Mouse (Mus musculus): ENCODE data around the gene Yjefn3.
A peak's percentile ranks its signal among the peaks of the same experiment; 100 is the strongest.

Gene Yjefn3

GRCm38 (mm10) chr8:69880841-69881240 lies 21.7 kb downstream of the Yjefn3 start:
- DNase-seq (ENCODE audit: low spot score), result no peak

GRCm38 (mm10) chr8:69879678-69880077 lies 22.8 kb downstream of the Yjefn3 start:
- DNase-seq (ENCODE audit: low spot score), result no peak

GRCm38 (mm10) chr8:69877992-69878391 lies 24.5 kb downstream of the Yjefn3 start:
- no peak for DNase-seq (ENCODE audit: low spot score)

GRCm38 (mm10) chr8:69877396-69877795 lies 25.1 kb downstream of the Yjefn3 start:
- DNase-seq (ENCODE audit: low spot score), result no peak

DNA sequence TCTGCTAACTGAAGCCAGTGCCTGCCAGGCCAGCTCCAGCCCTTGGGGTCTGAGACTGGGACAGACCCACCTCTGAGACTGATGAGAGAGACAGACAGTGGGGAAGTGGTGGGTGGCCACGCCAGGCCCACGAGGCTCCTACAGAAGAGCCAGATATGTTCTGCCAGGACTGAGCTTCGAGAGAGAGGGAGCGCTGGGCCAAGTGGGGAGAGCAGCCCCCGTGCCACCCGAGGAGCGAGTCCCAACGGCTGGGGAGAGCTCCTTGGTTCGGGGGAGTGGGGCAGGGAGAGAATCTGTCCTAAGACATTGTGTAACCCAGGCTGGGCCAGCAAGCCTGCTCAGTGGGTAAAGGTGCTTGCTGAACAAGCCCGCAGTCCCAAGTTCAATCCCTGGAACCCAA lies 25.5 kb downstream of the Yjefn3 start:
- DNase-seq (ENCODE audit: low spot score), result no peak

DNA sequence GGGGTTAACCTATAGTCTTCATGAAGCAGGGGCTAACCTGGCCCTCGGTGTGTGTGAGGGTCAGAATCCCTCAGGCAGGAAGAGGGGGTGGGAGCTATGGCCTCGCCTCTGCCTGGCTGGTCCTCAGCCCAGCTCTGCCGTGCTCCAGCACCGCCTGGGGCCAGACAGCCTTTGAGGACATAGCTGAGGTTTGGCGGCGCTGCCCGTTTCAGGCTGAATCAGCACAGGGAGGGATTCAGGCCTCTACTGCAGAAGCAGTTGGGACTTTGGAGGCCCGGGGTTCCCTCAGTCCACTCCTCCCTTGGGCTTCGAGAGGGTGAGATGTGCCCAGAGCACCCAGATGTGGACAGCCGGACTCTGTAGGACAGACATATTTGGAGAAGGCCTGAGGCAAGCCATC lies 26.4 kb downstream of the Yjefn3 start:
- no peak for DNase-seq (ENCODE audit: low spot score)

DNA sequence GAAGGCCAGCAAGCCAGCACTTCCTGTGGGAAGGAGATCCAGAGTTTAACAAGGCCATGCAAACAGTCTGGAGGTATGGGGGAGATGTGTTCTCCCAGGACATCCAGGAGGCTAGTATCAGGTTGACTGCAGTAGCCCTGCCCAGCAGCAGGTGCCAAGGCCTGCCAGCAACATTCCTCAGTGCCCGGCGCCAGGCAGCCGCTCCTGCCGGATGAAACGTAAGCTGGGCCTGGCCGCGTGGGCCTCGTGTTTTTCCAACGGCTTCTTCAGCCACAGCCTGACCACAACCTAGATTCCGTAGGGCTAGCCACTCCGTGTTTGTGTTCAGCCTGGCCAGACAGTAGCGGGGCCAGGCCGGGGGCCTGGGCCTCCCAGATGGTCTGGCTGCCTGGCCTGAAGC lies 27.9 kb downstream of the Yjefn3 start:
- no peak for DNase-seq (ENCODE audit: low spot score)

GRCm38 (mm10) chr8:69874155-69874554 lies 28.4 kb downstream of the Yjefn3 start:
- DNase-seq (ENCODE audit: low spot score), result peak; percentile 58

- no peak for DNase-seq (ENCODE audit: low spot score)
Observed at GRCm38 (mm10) chr8:69870907-69871306, 31.6 kb downstream of the Yjefn3 start.

DNA sequence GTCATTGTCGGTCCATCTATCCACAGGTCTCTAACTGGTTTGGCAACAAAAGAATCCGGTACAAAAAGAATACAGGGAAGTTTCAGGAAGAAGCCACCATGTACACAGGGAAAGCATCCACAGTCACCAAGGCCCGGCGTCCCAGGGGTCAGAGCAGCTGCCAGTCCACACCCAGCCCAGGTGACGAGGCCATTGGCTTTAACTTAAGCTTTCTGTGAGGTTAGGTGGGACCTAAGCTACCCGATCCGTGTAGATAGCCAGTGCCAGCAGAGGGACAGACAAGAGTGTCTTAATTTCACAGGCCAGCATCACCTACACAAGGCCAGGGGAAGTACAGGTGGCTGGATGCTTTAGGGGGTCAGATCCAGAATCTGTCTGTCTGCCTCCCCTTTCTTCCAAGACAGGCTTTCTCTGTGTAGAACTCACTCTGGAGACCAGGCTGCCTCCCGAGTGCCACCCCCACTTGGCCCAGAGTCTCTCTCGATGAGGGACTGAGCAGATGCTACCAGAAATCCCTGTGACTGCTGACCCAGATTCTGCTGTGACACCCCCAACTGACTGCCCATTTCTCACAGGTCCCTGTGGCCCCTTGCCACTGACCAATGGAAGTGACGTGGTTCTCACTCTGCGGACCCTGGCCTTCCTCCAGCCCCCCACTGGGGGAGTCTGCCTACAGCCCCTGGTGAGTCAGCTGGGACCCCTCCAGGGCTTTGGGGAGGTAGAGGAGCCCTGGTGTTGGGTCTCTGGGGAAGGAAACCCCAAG lies 32.3 kb downstream of the Yjefn3 start:
- no peak for DNase-seq (ENCODE audit: low spot score)

- DNase-seq (ENCODE audit: low spot score), result no peak
Observed at GRCm38 (mm10) chr8:69867696-69868326, 34.7 kb downstream of the Yjefn3 start.

DNA sequence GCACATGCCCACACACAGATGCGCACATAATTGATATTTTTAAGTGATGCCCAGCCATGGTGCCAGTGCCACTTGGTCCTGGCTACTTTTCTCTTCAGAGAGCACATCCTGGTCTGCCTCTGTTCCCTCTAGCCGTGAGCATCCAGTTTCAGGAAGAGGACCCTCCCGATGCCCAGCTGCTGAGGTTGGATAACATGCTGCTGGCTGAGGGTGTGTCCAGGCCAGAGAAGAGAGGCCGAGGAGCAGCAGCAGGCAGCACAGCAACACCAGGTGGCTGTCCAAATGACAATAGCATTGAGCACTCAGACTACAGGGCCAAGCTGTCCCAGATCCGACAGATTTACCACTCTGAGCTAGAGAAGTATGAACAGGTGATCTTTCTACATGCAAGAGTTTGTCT lies 38.3 kb downstream of the Yjefn3 start:
- DNase-seq (ENCODE audit: low spot score), result no peak

DNA sequence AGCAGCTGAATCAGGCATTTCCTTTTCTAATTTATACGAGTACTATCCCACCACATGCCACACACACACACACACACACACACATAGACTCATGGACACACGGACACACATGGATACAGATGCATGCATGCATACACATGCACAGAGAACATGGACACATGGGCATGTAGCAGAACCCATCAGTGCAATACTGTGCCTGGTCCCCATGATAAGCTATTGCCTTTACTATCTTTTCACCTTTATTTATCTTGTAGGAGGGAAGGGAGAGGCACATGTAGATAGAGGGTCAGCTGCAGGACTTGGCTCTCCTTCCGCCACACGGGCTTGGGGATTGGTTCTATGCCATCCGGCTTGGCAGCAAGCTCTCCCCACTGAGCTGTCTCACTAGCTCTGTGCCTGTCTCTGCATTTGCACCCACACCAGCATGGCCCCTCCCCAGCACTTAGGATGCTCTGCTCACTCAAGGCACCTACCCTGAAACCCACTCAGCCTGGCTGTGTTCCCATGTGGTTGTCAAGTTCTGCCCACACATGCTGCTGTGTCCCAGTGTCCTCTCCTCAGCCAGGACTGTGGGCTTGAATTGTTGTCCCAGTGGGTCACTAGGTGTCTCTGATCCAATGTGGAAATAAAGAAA lies 39.0 kb downstream of the Yjefn3 start:
- no peak for DNase-seq (ENCODE audit: low spot score)

- DNase-seq (ENCODE audit: low spot score), result no peak
Observed at GRCm38 (mm10) chr8:69861251-69861650, 41.3 kb downstream of the Yjefn3 start.

DNA sequence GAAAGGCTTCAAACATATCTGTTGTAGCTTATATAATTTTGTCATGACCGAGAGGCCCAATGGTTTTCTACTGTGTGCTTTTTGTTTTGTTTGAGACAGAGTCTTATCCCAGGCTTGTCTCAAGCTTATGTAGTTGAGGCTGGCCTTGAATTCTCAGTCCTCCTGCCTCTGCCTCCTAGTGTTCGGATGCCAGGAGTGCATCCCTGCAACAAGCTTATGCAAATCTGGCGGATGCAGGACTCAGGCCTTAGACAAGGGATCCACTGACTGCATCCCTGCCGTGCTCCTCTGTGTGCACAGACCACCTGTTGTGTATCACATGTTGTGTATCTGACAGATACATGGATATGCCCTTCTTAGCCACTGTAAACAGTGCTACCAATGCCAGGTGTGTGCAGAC lies 41.7 kb downstream of the Yjefn3 start:
- no peak for DNase-seq (ENCODE audit: low spot score)

GRCm38 (mm10) chr8:69853869-69854268 lies 48.6 kb downstream of the Yjefn3 start:
- no peak for DNase-seq (ENCODE audit: low spot score)

DNA sequence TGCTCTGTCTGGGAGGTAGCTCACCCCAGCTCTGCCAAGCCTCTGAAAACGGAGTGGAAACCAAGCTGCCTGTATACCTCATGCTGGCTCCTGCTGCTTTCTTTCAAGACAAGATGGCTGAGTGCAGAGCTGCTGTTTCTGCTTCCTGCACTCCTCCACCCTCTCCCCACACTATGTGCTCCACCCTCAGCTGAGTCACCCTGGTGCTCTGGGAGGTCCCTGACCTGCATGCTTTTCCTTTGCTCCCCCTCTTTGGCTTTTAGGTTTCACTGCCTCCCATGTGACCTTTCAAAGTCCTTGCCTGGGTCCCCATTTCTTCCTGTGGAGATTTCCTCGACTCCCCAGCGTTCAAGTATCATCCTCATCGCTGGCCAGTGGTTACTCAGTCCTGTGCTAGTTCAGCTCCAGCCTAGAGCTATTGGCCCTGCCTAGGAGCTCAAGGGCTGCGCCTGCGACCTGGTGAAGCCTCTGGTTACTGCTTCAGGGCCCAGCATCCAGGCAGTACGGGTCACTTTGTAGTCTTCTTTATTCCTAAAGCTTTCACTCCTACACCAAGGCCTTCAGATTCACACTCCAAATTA lies 51.5 kb downstream of the Yjefn3 start:
- no peak for DNase-seq (ENCODE audit: low spot score)

- no peak for DNase-seq (ENCODE audit: low spot score)
Observed at GRCm38 (mm10) chr8:69849899-69850298, 52.6 kb downstream of the Yjefn3 start.

DNA sequence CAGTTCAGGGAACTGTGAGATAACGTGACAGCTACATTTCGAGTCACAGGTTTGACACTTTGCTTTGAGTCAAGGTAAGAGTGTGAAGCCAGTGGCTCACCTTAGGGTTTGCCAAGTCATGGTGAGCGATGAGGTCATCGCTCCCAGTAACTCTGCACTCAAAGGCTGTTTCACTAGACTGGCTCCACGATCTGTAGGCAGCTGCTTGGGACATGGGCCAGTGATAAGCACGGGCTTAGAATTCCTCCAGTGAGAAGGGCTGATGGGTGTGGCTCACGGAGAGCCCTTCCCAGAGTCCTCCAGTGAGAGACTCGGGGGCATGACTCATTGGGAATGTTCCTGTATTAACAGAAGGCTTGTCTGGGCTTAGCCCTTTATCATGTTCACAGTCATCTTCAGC lies 53.6 kb downstream of the Yjefn3 start:
- DNase-seq (ENCODE audit: low spot score), result peak; percentile 73

DNA sequence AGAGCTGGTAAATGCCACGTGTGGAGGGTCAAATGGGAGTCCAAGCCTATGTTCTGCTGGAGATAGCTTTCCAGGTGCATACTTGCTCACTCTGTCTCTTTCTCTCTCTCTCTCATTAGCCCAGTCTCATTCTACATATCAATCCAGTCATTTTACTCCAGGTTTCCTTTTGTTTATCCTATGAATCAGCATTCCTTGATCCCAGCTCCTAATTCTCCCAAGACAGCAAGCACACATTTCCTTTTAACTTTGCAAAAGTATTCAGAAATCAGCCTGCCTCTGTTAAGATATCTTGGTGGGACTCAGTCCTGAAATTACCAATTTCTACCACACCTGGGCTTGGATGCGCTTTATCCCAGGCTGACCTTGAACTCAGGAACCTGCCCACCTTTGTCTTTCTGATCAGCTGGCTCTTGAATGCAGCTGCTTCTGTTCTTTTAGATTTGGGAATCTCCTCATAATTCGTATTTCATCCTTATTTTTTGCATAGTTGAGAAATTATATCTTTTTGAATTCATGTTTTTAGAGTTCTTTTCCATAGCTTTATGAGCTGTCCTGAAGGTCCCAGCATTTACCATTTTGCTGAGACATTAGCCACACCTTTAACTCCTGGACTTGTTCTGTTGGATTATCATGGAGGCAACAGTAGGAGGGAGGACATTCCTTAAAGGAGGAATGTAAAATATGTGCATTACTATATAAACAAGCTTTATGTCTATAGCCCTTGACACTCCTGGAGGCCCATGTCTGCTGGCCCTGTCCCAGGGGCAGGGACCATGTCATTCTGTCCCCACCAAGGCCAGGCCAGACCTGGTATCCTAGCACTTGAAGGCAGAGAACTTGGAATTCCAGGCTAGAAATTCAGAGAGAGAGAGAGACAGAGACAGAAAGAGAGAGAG lies 55.1 kb downstream of the Yjefn3 start:
- DNase-seq (ENCODE audit: low spot score), result no peak

Measured in urinary bladder, postnatal 14 days (tissue).